Comparison of ENCODE assay signal across 17 mouse cellular contexts in genomic region chr3:72713806-72714205, GRCm38 (mm10).
"Had no signal": no experiment of that assay in that cellular context is flagged by ENCODE, and none has a peak within 500 bp of the region (broad histone marks: within the 10 kb centered on the region; RNA-seq: fewer than 3 reads in every experiment).

No protein-coding gene starts in this region.

- H3K27me3 ChIP-seq: liver, embryonic 15.5 days; lung, embryonic 15.5 days; megakaryocyte, embryonic 14.5 days; midbrain, embryonic 12.5 days; neural tube, embryonic 12.5 days; stomach, embryonic 15.5 days had no signal

- H3K4me3 ChIP-seq: liver, embryonic 15.5 days; lung, embryonic 15.5 days; megakaryocyte, embryonic 14.5 days; midbrain, embryonic 12.5 days; neural tube, embryonic 12.5 days; stomach, embryonic 15.5 days had no signal

- H3K9ac ChIP-seq: liver, embryonic 15.5 days; liver, postnatal 0 days; lung, embryonic 15.5 days; midbrain, embryonic 12.5 days; neural tube, embryonic 12.5 days; stomach, embryonic 15.5 days had no signal

- H3K36me3 ChIP-seq: liver, embryonic 15.5 days; lung, embryonic 15.5 days; midbrain, embryonic 12.5 days; neural tube, embryonic 12.5 days; stomach, embryonic 15.5 days had no signal

- DNase-seq: liver, postnatal 0 days; lung, adult 2 months; lung, postnatal 14 days; lung, postnatal 36 days; midbrain, embryonic 14.5 days; right cerebral cortex, postnatal 14 days; thymus, adult 2 months; thymus, postnatal 25 days; thymus, postnatal 4 days had no signal

- H3K27ac ChIP-seq: liver, embryonic 15.5 days; lung, embryonic 15.5 days; macrophage; midbrain, embryonic 12.5 days; neural tube, embryonic 12.5 days; stomach, embryonic 15.5 days; stomach, postnatal 0 days had no signal

- H3K4me1 ChIP-seq: liver, embryonic 15.5 days; lung, embryonic 15.5 days; megakaryocyte, embryonic 14.5 days; midbrain, embryonic 12.5 days; neural tube, embryonic 12.5 days; stomach, embryonic 15.5 days had no signal
